Mouse (Mus musculus) megakaryocyte, embryonic 14.5 days (primary cell): ENCODE measurements around the gene Thtpa. TPM values are rescaled to one million over a fixed set of nuclear protein-coding genes. Genes with fewer than 3 reads are reported as not detected.

Experiments
- H3K27me3 ChIP-seq: replicated peaks from 2 replicates; pipeline ENCODE3; 2012; ENCODE audit warnings: inconsistent platforms
- H3K36me3 ChIP-seq: replicated peaks from 2 replicates; pipeline ENCODE3; 2012; ENCODE audit warnings: low read length, inconsistent platforms, mixed read lengths
- H3K4me1 ChIP-seq: 2 replicates; pipeline ENCODE4 v1.6.1; 2012; ENCODE audit warnings: inconsistent platforms
- H3K4me3 ChIP-seq: replicated peaks from 2 replicates; pipeline ENCODE3; 2012; ENCODE audit warnings: moderate library complexity, mild to moderate bottlenecking, inconsistent platforms
- H3K9me3 ChIP-seq: 2 replicates; pipeline ENCODE4 v1.6.1; 2012; ENCODE audit warnings: inconsistent platforms
- FLI1 ChIP-seq: IDR thresholded peaks from 2 replicates; pipeline ENCODE4 v1.6.1; 2012; ENCODE audit warnings: low read length, inconsistent platforms, mixed read lengths
- GATA1 ChIP-seq: IDR thresholded peaks from 3 replicates; pipeline ENCODE4 v1.6.1; 2012; ENCODE audit warnings: mixed read lengths, low read length, inconsistent platforms, borderline replicate concordance
- polyA plus RNA-seq: library from polyadenylated mRNA; stranded (reverse); fragments of >175 nt; gene quantifications from 2 replicates; pipeline ENCODE4 v1.2.3, GENCODE M21; 2012; ENCODE audit warnings: low replicate concordance; ENCODE audit not compliant: insufficient read depth

The Thtpa gene
- polyA plus RNA-seq, 1 experiment, result 2.4 TPM

DNA sequence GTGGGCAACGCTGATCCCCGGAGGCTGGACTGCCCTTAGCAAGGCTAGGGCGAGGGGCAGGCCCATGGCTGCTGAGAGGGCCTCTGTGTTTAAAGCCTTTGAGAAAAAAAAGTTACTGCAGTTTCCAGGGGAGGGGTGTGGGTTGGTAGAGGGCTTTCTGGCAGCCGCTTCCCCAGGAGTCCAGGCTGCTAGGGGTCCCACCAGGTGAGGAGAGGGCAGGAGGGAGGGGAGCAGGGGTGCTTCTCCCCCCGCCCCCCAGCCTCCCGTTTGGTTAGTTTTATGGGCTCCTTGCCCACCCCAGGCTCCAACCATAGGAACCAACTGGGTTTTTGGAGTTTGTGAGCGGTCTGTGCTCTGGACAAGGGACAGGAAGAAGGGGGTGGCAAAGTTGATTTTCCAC lies 32.7 kb upstream of the Thtpa start:
- Histone ChIP-seq H3K27me3 (peaks cover 27% of the 10 kb centered on the region), H3K4me1 (peaks cover 18% of the 10 kb centered on the region), H3K4me3 (no peak overlapping the region), H3K9me3 (no peaks in the 10 kb centered on the region), H3K36me3 (peaks cover 40% of the 10 kb centered on the region)
- TF ChIP-seq GATA1 (no peak), FLI1 (no peak)

DNA sequence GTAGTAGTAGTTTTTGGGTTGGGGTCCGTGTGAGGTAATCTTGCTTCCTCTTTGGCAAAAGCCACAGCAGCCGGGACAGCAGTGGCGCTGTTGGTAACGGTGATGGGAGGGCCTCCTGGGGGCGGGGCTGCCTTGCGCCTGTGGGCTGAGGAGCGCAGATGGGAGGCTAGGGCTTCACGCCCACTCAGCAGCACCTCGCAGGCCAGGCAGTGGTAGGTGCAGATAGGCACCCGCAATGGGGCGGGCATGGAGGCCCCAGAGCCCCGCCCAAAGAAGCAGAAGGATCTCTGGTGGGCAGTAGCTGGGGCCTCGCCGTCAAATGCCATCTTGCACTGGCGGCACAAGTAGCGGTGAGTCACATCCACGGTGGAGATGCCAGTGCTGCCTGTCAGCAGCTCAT lies 32.0 kb upstream of the Thtpa start:
- TF ChIP-seq GATA1 (no peak), FLI1 (no peak)
- Histone ChIP-seq H3K36me3 (peaks cover 48% of the 10 kb centered on the region), H3K27me3 (peaks cover 21% of the 10 kb centered on the region), H3K9me3 (no peaks in the 10 kb centered on the region), H3K4me1 (peaks cover 18% of the 10 kb centered on the region), H3K4me3 (peak overlapping the region; percentile 53)

DNA sequence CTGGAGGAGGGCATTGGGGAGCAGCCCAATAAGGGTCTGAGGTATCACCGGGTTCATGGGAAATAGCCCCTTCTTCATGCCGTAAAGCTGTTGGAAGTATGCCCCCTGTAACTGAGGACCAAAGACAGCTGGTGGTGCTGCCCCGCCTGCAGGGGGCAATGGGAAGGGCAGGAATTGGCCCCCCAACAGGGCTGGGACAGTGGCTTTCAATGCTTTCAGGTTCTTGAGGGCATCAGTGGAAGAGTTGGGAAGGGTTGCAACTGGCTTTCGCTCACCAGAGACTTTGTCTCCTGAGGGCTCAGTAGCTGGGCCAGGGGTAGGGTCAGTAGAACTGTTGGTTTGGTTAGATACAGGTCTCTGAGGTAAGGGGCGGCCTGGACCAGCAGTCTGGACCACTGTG lies 31.5 kb upstream of the Thtpa start:
- no peak for TF ChIP-seq FLI1
- TF ChIP-seq GATA1, result no peak
- Histone ChIP-seq H3K27me3 (peaks cover 16% of the 10 kb centered on the region), H3K4me1 (peaks cover 18% of the 10 kb centered on the region), H3K9me3 (no peaks in the 10 kb centered on the region), H3K36me3 (peaks cover 53% of the 10 kb centered on the region), H3K4me3 (no peak overlapping the region)

DNA sequence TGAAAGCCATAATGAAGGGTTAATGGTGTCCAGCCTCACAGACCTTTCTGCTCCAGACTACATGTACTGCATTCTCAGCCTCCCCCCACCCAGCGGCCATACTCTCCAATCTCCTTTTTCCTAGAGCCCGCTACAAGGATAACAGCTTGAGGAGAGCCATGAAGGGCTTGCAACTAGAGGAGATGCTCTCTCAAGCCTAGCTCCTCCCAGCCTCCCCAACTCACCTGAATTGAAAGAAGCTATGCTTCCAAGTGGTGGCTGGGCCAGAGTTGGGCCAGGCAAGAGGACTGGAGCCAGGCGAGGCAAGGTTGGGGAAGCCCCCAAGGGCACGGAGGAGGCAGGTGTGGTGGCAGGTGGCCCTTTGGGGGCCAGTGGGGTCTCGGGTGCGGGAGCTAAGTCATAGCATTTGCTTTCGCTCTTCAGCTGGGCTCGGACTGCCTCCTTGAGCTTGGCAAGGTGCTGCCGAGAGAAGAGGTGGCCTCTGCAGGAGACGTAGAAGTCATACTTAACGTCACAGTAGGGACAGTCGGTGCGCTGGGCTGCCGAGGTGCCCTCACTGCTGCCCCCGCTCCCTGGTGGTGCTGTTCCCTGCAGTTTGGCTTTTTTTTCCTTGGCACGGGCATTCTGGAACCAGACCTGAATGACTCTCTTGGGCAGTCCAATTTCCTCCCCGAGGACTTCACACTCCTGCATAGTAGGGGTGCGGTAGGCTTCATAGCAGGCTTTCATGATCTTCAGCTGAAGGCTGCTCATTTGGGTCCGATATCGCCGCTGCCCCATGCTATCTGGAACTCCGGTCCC lies 30.8 kb upstream of the Thtpa start:
- Histone ChIP-seq H3K36me3 (peaks cover 60% of the 10 kb centered on the region), H3K4me1 (peaks cover 18% of the 10 kb centered on the region), H3K27me3 (peaks cover 16% of the 10 kb centered on the region), H3K4me3 (no peak overlapping the region), H3K9me3 (no peaks in the 10 kb centered on the region)
- TF ChIP-seq GATA1, result no peak
- no peak for TF ChIP-seq FLI1

DNA sequence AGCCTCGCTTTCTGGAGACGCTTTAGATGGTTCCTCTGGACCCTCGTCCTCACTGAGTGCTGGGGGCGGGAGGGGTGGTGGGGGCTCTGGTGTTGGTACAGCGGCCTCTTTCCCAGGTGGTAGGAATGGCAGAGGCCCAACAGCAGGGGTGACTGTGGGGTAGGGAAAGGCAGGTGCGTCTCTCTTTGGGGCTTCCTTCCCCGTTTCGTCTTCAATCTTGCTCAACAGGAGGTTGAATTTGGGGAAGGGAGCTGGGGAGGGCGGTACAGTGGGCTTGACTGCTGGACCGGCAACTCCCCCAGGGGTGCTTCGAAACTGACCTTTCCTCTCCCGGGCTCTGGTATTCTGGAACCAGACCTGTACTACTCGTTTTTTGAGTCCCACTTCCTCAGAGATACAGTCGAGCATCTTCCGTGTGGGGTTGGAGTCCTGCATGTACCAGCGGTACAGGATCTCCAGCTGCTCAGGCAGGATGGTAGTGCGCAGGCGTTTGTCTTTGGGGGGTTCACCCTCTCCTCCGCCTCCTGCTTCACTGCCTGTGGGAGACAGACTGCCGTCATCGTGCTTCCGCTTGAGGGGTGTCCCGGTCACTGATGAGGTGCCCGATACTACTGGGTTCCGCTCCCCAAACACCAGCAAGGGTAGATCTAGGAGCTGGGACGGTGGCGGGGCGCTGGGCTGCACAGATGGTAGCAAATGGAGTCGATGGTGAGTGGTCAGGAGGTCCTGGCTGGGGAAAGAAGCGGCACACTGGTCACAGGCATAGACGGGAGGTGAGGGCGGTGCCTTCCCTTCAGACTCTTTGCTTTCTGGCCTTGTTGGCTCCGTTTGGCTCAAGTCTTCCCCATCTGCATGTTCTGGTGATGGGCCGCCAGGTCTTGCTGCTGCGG lies 29.9 kb upstream of the Thtpa start:
- TF ChIP-seq FLI1, result no peak
- no peak for TF ChIP-seq GATA1
- peaks cover 18% of the 10 kb centered on the region for H3K4me1 ChIP-seq
- H3K4me3 ChIP-seq, result no peak overlapping the region
- H3K27me3 ChIP-seq, result peaks cover 14% of the 10 kb centered on the region
- H3K36me3 ChIP-seq, result peaks cover 69% of the 10 kb centered on the region
- H3K9me3 ChIP-seq, result no peaks in the 10 kb centered on the region

DNA sequence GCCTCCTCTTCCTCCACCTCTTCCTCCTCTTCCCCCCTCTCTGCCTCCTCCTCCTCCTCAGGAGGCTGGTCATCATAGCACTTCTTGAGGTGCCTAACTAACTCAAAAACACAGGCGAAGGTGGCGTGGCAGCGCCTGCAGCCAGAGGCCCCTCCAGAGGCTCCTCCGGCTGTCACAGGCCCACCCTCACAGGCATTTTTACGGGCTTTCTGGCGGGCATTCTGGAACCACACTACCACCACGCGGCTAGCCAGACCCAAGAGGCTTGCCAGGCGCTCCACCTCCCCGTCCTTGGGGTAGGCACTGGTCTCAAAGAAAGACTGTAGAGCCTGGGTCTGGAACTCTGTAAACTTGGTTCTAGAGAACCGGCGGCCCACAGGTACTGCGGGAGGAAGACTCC lies 29.2 kb upstream of the Thtpa start:
- no peak overlapping the region for H3K4me3 ChIP-seq
- peaks cover 75% of the 10 kb centered on the region for H3K36me3 ChIP-seq
- TF ChIP-seq GATA1 (no peak), FLI1 (no peak)
- H3K9me3 ChIP-seq, result no peaks in the 10 kb centered on the region
- peaks cover 18% of the 10 kb centered on the region for H3K4me1 ChIP-seq
- peaks cover 14% of the 10 kb centered on the region for H3K27me3 ChIP-seq

DNA sequence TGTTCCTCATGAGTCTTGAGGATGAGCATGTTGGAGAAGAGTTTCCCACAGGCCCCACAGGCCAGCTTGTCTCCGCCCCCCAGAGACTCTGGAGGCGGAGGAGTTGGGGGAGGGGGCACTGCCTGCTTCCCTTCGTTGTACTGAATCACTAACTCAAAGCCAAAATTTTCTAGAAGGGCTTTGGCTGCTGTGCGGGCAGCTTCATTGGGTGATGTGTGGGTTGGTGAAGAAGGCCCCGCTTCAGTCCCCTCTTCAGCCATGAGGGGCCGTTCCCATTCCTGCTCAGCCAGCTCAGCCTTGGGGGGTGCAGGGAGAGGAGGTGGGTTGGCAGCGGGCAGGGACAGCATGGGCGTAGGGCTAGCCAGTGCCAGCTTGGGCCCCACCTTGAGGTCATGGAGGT lies 28.5 kb upstream of the Thtpa start:
- TF ChIP-seq GATA1 (no peak), FLI1 (no peak)
- Histone ChIP-seq H3K36me3 (peaks cover 82% of the 10 kb centered on the region), H3K9me3 (no peaks in the 10 kb centered on the region), H3K4me1 (peaks cover 15% of the 10 kb centered on the region), H3K4me3 (no peak overlapping the region), H3K27me3 (peaks cover 14% of the 10 kb centered on the region)

DNA sequence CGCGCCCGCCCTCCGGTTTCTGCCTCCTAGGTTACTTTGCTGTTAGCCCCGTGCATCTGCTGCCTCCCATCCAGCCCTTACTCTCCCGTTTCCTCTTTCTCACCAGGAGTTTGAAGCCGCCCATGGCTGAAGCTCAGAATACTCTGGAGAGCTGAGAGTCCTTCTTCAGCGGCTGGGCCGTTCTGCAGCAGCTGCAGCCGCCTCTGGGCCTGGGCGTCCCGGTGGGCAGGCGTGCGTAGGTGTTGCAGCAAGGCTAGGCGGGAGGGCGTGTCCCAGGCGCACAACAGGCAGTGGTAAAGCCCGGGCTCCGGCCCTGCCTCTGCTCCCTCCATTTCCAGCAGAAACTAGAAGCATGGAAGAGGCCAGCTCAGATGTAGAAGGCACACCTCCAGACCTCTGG lies 22.8 kb upstream of the Thtpa start:
- H3K4me3 ChIP-seq, result no peak overlapping the region
- no peaks in the 10 kb centered on the region for H3K9me3 ChIP-seq
- H3K27me3 ChIP-seq, result peaks cover 23% of the 10 kb centered on the region
- H3K36me3 ChIP-seq, result peaks cover 80% of the 10 kb centered on the region
- TF ChIP-seq GATA1 (no peak), FLI1 (no peak)
- H3K4me1 ChIP-seq, result peaks cover under 1% of the 10 kb centered on the region; the same call in 1 of the 2 replicates

DNA sequence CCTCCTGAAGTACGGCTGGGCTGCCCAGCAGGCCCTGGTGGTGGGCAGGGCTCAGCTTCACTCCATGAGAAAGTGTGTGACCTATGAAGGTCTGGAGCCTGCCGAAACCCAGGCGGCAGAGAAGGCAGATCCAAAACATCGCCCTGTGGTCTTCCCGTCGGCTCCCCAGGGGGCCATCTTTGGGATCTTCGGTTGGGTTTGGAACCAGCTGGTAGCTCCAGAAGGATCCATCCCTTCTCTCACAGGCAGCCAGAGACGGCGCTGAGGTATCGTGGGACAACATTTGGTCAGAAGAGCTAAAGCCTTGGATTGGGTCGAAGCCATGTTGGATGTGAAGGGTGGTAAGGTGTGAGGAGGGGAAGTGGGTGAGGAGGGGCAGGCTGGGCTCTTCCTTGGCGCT lies 20.2 kb upstream of the Thtpa start:
- Histone ChIP-seq H3K27me3 (peaks cover 45% of the 10 kb centered on the region), H3K4me3 (no peak overlapping the region), H3K9me3 (no peaks in the 10 kb centered on the region), H3K36me3 (peaks cover 53% of the 10 kb centered on the region), H3K4me1 (peaks cover 24% of the 10 kb centered on the region)
- no peak for TF ChIP-seq FLI1
- TF ChIP-seq GATA1, result no peak

DNA sequence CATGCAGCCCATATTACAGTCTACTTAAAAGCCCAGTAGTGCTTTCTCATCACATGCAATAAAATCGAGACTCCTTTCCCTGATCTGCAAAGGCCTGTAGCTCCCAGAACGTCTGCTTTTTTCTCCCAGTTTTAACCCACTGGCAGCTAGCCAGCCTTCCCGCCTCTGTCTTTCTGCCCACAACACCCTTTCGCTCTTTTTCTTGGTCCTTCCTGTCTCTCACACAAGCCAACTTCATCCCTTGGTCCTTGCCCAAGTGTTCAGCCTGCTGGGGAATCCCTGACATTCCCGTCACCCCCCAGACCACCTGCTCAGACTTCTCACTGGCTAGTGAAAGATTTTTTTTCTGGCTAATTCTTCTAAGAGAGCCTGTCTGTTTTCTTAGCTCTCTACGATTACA lies 18.4 kb upstream of the Thtpa start:
- TF ChIP-seq GATA1 (no peak), FLI1 (no peak)
- Histone ChIP-seq H3K4me3 (no peak overlapping the region), H3K9me3 (no peaks in the 10 kb centered on the region), H3K36me3 (peaks cover 37% of the 10 kb centered on the region), H3K27me3 (peaks cover 43% of the 10 kb centered on the region), H3K4me1 (peaks cover 31% of the 10 kb centered on the region)
